Mouse (Mus musculus): ENCODE measurements around the gene Pde7b. TPM values are rescaled to one million over a fixed set of nuclear protein-coding genes. Genes with fewer than 3 reads are reported as not detected.
A peak's percentile ranks its signal among the peaks of the same experiment; 100 is the strongest.

Gene Pde7b
- polyA plus RNA-seq, 1 experiment from 2014 or later, result 3.3 TPM

DNA sequence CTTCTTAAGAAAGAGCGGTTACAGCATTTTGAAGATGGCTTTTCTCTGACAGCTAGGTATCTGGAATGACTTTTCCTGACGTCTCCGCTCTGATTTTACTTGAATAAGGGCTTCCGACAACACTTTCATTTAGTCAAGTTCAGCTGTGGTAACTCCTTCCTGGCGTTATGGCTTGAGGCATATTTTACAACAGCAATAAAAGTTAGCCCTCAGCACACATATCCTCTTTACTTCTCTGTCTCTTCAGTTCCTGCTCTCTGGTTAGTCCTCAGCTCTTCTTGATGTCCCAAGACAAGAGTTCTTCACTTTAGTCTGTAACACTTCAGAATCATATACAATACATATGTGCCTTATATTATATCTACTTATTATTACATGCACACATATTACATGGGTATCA is 251.4 kb downstream of the Pde7b start:
- Histone ChIP-seq H3K9ac (ENCODE audit: low read length) (no peak overlapping the region), H3K36me3 (ENCODE audit: control insufficient read depth, insufficient read depth, low read length) (no peaks in the 10 kb centered on the region), H3K4me3 (replicated peaks; ENCODE audit: low read length) (no peak overlapping the region), H3K27me3 (ENCODE audit: control insufficient read depth, insufficient read depth, low read length) (no peaks in the 10 kb centered on the region), H3K4me2 (ENCODE audit: low read depth, low read length) (no peak overlapping the region), H3K4me1 (ENCODE audit: control insufficient read depth, insufficient read depth, low read length) (peaks cover 2% of the 10 kb centered on the region; the same call in 1 of the 2 replicates), H3K9me3 (replicated peaks; ENCODE audit: control insufficient read depth, low read length) (no peaks in the 10 kb centered on the region), H3K27ac (ENCODE audit: low read length) (no peak overlapping the region)
- ATAC-seq (ENCODE audit: insufficient read depth, low FRiP score), result no peak
- 89% methylated on average over 5 of the region's 5 CpGs for WGBS

DNA sequence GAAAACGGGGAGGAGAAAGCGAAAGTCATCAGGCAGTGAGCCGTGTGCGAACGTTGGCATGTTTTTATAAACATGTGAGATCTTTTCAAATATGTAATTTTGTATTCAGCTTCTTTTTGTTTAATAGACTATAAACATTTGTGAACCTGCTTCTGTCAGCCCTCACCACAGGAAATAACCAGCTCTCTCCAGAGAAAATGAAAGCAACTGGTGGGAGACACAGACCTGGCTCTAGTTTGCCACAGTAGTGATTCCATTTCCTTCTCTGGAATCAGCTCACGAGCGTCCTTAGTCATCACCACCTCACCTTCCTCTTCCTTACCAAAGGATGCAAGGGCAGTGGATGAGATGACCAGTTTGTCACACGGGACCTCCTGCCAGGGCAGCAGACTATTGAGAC is 252.9 kb downstream of the Pde7b start:
- Histone ChIP-seq H3K27ac (ENCODE audit: low read length) (no peak overlapping the region), H3K4me3 (replicated peaks; ENCODE audit: low read length) (peak overlapping the region; percentile 11; the same call in 1 of the 2 replicates), H3K4me1 (ENCODE audit: control insufficient read depth, insufficient read depth, low read length) (peaks cover 7% of the 10 kb centered on the region; the same call in 1 of the 2 replicates), H3K9ac (ENCODE audit: low read length) (no peak overlapping the region), H3K27me3 (ENCODE audit: control insufficient read depth, insufficient read depth, low read length) (no peaks in the 10 kb centered on the region), H3K36me3 (ENCODE audit: control insufficient read depth, insufficient read depth, low read length) (no peaks in the 10 kb centered on the region), H3K4me2 (ENCODE audit: low read depth, low read length) (peak overlapping the region; percentile 27), H3K9me3 (replicated peaks; ENCODE audit: control insufficient read depth, low read length) (no peaks in the 10 kb centered on the region)
- ATAC-seq (ENCODE audit: insufficient read depth, low FRiP score), result no peak
- 60% methylated on average over 8 of the region's 8 CpGs for WGBS

DNA sequence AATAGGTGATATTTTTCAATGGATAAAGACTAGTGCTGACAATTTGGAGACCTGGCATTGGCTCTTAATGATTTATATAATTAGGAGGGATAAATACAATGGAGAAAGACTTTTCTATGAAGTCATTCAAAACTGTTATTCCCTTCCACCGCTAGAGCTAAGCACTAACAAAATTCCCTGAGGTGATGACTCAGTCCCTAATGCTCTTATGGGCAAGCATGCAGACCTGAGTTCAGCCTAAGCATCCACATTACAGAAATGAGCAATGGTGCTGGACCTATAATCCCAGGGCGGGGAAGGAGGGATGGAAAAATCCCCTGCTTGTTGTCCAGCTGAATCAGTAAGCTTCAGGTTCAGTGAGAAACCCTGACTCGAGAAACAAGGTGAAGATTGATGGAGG is 260.2 kb downstream of the Pde7b start:
- Histone ChIP-seq H3K27me3 (ENCODE audit: control insufficient read depth, insufficient read depth, low read length) (no peaks in the 10 kb centered on the region), H3K4me3 (replicated peaks; ENCODE audit: low read length) (no peak overlapping the region), H3K4me1 (ENCODE audit: control insufficient read depth, insufficient read depth, low read length) (0 out of 2 replicates have a peak, but pooled peaks cover 4% of the 10 kb centered on the region), H3K4me2 (ENCODE audit: low read depth, low read length) (no peak overlapping the region), H3K9me3 (replicated peaks; ENCODE audit: control insufficient read depth, low read length) (no peaks in the 10 kb centered on the region), H3K27ac (ENCODE audit: low read length) (no peak overlapping the region), H3K9ac (ENCODE audit: low read length) (no peak overlapping the region), H3K36me3 (ENCODE audit: control insufficient read depth, insufficient read depth, low read length) (no peaks in the 10 kb centered on the region)
- no peak for ATAC-seq (ENCODE audit: insufficient read depth, low FRiP score)
- WGBS, result 67% methylated on average over 3 of the region's 3 CpGs

DNA sequence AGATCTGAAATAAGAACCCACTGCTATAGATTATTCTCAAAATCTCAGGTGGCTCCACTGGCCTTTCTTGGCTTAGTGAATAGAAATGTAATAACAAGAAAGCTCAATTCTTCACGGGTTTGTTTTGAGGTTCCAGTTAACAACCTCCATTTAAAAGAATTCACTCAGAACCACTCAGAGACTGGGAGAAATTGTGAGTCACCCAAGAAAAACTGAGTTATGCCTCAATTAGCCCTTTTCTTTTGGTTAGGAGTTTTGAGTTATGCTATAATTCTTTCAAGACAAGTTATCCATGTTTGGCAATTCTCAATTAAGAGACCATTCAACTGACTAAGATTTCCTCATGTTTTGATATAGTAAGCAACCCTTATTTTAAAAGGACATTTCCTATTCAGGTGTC is 260.9 kb downstream of the Pde7b start:
- no peaks in the 10 kb centered on the region for H3K9me3 ChIP-seq (replicated peaks; ENCODE audit: control insufficient read depth, low read length)
- H3K4me2 ChIP-seq (ENCODE audit: low read depth, low read length), result no peak overlapping the region
- no peaks in the 10 kb centered on the region for H3K36me3 ChIP-seq (ENCODE audit: control insufficient read depth, insufficient read depth, low read length)
- no peak for ATAC-seq (ENCODE audit: insufficient read depth, low FRiP score)
- H3K27ac ChIP-seq (ENCODE audit: low read length), result no peak overlapping the region
- no peak overlapping the region for H3K9ac ChIP-seq (ENCODE audit: low read length)
- no peaks in the 10 kb centered on the region for H3K27me3 ChIP-seq (ENCODE audit: control insufficient read depth, insufficient read depth, low read length)
- no peak overlapping the region for H3K4me3 ChIP-seq (replicated peaks; ENCODE audit: low read length)
- 0 out of 2 replicates have a peak, but pooled peaks cover 4% of the 10 kb centered on the region for H3K4me1 ChIP-seq (ENCODE audit: control insufficient read depth, insufficient read depth, low read length)
- WGBS, result 84% methylated on average over 1 of the region's 1 CpGs

DNA sequence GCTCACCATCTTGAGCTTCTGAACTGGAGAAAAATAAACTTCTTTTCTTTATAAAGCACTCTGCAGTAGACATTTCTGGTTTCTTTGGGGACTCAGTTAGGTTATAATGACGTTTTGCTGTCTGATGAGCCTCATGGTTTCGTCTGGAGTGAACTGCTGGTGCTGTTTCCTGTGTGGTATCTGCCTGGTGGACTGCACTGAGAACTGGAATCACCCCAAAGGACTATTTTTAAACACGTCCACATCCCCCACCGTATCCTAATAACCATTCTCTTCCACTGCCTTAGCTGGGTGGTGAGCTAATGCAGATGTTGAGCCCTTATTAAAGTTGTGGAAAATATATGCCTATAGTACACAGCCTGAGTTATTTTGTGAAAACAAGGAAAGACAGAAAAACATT is 262.3 kb downstream of the Pde7b start:
- no peaks in the 10 kb centered on the region for H3K27me3 ChIP-seq (ENCODE audit: control insufficient read depth, insufficient read depth, low read length)
- no peaks in the 10 kb centered on the region for H3K9me3 ChIP-seq (replicated peaks; ENCODE audit: control insufficient read depth, low read length)
- H3K4me2 ChIP-seq (ENCODE audit: low read depth, low read length), result no peak overlapping the region
- H3K36me3 ChIP-seq (ENCODE audit: control insufficient read depth, insufficient read depth, low read length), result no peaks in the 10 kb centered on the region
- no peak for ATAC-seq (ENCODE audit: insufficient read depth, low FRiP score)
- 58% methylated on average over 4 of the region's 4 CpGs for WGBS
- H3K4me3 ChIP-seq (replicated peaks; ENCODE audit: low read length), result no peak overlapping the region
- H3K27ac ChIP-seq (ENCODE audit: low read length), result no peak overlapping the region
- H3K9ac ChIP-seq (ENCODE audit: low read length), result no peak overlapping the region
- H3K4me1 ChIP-seq (ENCODE audit: control insufficient read depth, insufficient read depth, low read length), result 0 out of 2 replicates have a peak, but pooled peaks cover 4% of the 10 kb centered on the region

DNA sequence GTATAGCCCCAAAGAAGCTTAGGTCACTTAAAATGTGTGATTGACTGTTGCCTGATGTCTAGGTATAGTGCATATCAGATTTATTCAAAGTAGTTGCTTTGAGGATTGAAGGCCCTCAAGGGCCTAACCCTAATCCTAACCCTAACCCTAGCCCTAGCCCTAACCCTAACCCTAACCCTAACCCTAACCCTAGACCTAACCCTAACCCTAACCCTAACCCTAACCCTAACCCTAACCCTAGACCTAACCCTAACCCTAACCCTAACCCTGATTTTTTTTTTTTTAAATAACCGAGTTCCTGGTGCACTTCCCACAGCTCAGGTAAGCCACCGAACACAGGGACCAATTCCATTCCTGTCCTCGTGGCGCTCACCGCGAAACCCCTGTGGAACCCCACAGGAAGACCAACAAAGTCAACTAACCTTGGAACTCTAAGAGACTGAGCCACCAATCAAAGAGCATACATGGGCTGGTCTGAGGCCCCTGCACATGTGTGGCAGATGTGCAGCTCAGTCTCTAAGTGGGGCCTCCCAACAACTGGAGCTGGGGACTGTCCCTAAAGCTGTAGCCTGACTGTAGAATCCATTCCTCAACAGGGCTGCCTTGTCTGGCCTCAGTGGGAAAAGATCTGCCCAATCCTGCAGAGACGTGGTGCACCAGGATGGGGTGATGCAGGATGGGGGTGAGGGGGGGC is 265.1 kb downstream of the Pde7b start:
- WGBS, result 94% methylated on average over 7 of the region's 7 CpGs
- no peaks in the 10 kb centered on the region for H3K9me3 ChIP-seq (replicated peaks; ENCODE audit: control insufficient read depth, low read length)
- H3K36me3 ChIP-seq (ENCODE audit: control insufficient read depth, insufficient read depth, low read length), result no peaks in the 10 kb centered on the region
- ATAC-seq (ENCODE audit: insufficient read depth, low FRiP score), result no peak
- no peak overlapping the region for H3K4me3 ChIP-seq (replicated peaks; ENCODE audit: low read length)
- H3K4me2 ChIP-seq (ENCODE audit: low read depth, low read length), result no peak overlapping the region
- no peak overlapping the region for H3K9ac ChIP-seq (ENCODE audit: low read length)
- no peak overlapping the region for H3K27ac ChIP-seq (ENCODE audit: low read length)
- no peaks in the 10 kb centered on the region for H3K4me1 ChIP-seq (ENCODE audit: control insufficient read depth, insufficient read depth, low read length)
- H3K27me3 ChIP-seq (ENCODE audit: control insufficient read depth, insufficient read depth, low read length), result no peaks in the 10 kb centered on the region

DNA sequence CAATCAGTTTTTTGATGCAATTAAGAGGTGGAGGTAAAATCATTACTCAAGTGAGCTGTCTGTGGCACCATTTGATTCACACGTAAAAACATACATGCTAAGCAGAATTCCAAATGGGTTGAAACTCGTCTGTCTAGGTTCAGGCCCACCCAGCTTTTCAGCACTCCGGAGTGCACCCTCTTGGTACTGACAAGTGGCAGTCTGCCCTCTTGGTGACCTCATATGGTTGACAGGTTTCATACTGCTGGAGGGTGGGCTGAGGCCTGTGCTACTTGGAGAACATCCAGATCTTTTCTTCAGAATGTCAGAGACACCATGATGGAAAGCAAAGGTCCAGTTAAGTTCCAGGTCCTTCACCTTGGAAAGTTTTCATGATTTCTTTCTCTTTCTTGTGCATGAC is 265.7 kb downstream of the Pde7b start:
- Histone ChIP-seq H3K4me3 (replicated peaks; ENCODE audit: low read length) (no peak overlapping the region), H3K4me2 (ENCODE audit: low read depth, low read length) (no peak overlapping the region), H3K4me1 (ENCODE audit: control insufficient read depth, insufficient read depth, low read length) (no peaks in the 10 kb centered on the region), H3K27me3 (ENCODE audit: control insufficient read depth, insufficient read depth, low read length) (no peaks in the 10 kb centered on the region), H3K9ac (ENCODE audit: low read length) (no peak overlapping the region), H3K27ac (ENCODE audit: low read length) (no peak overlapping the region), H3K9me3 (replicated peaks; ENCODE audit: control insufficient read depth, low read length) (no peaks in the 10 kb centered on the region), H3K36me3 (ENCODE audit: control insufficient read depth, insufficient read depth, low read length) (no peaks in the 10 kb centered on the region)
- WGBS, result 56% methylated on average over 3 of the region's 3 CpGs
- ATAC-seq (ENCODE audit: insufficient read depth, low FRiP score), result no peak

DNA sequence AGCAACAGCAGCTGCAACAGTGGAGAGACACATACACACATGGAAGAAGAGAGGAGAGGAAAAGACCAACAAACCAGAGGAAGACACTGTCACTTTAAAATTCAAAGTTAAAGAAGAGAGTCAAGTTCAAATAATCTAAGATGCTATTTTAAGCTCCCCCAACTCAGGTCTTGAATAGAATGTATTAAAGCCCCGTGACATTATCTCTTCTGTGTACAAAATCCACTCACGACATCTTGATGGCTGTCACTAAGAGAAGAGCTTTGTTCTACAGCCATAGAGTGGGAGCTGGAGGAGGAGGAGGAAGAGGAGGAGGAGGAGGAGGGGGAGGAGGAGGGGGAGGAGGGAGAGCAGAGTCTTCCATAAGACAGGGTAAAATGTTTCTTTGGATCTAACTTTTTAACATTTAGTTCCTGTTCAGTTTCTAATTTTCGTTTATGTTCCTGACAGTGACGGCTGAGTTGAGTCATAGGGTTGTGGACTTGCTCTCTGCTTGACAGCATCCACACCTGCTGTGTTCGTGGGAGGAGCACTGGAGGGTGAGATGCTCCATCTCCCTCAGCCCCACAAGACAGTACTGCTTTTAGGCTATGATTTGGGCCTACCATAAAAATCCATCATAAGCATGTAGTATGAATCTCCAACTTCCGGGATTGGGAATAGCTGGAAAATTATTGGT is 270.4 kb downstream of the Pde7b start:
- no peak for ATAC-seq (ENCODE audit: insufficient read depth, low FRiP score)
- Histone ChIP-seq H3K27me3 (ENCODE audit: control insufficient read depth, insufficient read depth, low read length) (no peaks in the 10 kb centered on the region), H3K4me2 (ENCODE audit: low read depth, low read length) (no peak overlapping the region), H3K9me3 (replicated peaks; ENCODE audit: control insufficient read depth, low read length) (no peaks in the 10 kb centered on the region), H3K9ac (ENCODE audit: low read length) (no peak overlapping the region), H3K4me3 (replicated peaks; ENCODE audit: low read length) (no peak overlapping the region), H3K4me1 (ENCODE audit: control insufficient read depth, insufficient read depth, low read length) (no peaks in the 10 kb centered on the region), H3K27ac (ENCODE audit: low read length) (no peak overlapping the region), H3K36me3 (ENCODE audit: control insufficient read depth, insufficient read depth, low read length) (no peaks in the 10 kb centered on the region)
- 51% methylated on average over 6 of the region's 6 CpGs for WGBS

DNA sequence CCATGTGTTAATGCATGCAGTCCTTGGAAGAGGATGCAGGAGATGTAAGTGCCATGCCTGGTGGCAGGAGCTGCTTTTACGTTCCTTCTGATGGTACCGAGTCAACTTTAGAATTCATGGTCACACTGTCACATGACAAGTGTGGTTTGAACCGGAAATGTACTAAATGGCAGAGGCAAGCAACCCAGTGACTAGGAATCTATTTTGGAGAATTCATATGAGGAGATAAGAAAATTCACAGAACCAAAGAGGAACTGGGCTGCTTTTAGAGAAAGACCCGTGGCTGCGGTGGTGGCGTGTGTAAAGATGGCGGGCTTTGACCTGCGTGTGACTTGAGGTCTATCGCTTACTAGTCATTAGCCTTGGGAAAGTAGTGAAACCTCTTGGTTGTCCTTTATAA is 287.4 kb downstream of the Pde7b start:
- H3K4me1 ChIP-seq (ENCODE audit: control insufficient read depth, insufficient read depth, low read length), result no peaks in the 10 kb centered on the region
- no peak overlapping the region for H3K27ac ChIP-seq (ENCODE audit: low read length)
- ATAC-seq (ENCODE audit: insufficient read depth, low FRiP score), result no peak
- no peaks in the 10 kb centered on the region for H3K36me3 ChIP-seq (ENCODE audit: control insufficient read depth, insufficient read depth, low read length)
- H3K9ac ChIP-seq (ENCODE audit: low read length), result no peak overlapping the region
- no peaks in the 10 kb centered on the region for H3K27me3 ChIP-seq (ENCODE audit: control insufficient read depth, insufficient read depth, low read length)
- WGBS, result 89% methylated on average over 9 of the region's 9 CpGs
- no peaks in the 10 kb centered on the region for H3K9me3 ChIP-seq (replicated peaks; ENCODE audit: control insufficient read depth, low read length)
- H3K4me3 ChIP-seq (replicated peaks; ENCODE audit: low read length), result no peak overlapping the region
- no peak overlapping the region for H3K4me2 ChIP-seq (ENCODE audit: low read depth, low read length)

Measured in stomach, embryonic 16.5 days (tissue).